In genomic region chr17:65886571-65886970, GRCm38 (mm10) we compare ENCODE assay signal across 8 mouse cellular contexts. TPM values are rescaled to one million over a fixed set of nuclear protein-coding genes. Genes with fewer than 3 reads are reported as not detected.
A peak's percentile ranks its signal among the peaks of the same experiment; 100 is the strongest.
DNase-seq lines count a peak whose midpoint lies in the region; ATAC-seq and TF ChIP-seq lines count a peak whose summit lies in the region.

No protein-coding gene starts in this region.

- peak overlapping the region; percentile 80 for H3K4me2 ChIP-seq in heart, embryonic 16.5 days (ENCODE audit: low read depth, low read length)
- H3K4me2 ChIP-seq in lung, postnatal 0 days (replicated peaks; ENCODE audit: low read depth, low read length) = peak overlapping the region; percentile 86; the same call in 1 of the 2 replicates

- no peaks in the 10 kb centered on the region for H3K9me3 ChIP-seq in heart, embryonic 16.5 days (replicated peaks; ENCODE audit: control insufficient read depth, low read length)
- H3K9me3 ChIP-seq in lung, postnatal 0 days (ENCODE audit: low read length) = no peaks in the 10 kb centered on the region

- H3K4me1 ChIP-seq in heart, embryonic 16.5 days (ENCODE audit: control insufficient read depth, insufficient read depth, low read length) = peaks cover 21% of the 10 kb centered on the region
- H3K4me1 ChIP-seq in lung, postnatal 0 days (ENCODE audit: insufficient read depth, low read depth, low read length) = peaks cover 8% of the 10 kb centered on the region

- no peak for ATAC-seq in heart, embryonic 16.5 days (replicated peaks; ENCODE audit: extremely low read depth, insufficient read depth, low FRiP score)
- ATAC-seq in lung, postnatal 0 days = no peak
- no peak for ATAC-seq in megakaryocyte-erythroid progenitor cell, adult 5-6 weeks (replicated peaks; ENCODE audit: low FRiP score, low TSS enrichment, poor library complexity, severe bottlenecking)

- no peak for TF ChIP-seq CTCF in lung, postnatal 0 days (IDR thresholded peaks at IDR 0.05)

- peak overlapping the region; percentile 74 for H3K9ac ChIP-seq in heart, embryonic 16.5 days (ENCODE audit: low read length)
- no peak overlapping the region for H3K9ac ChIP-seq in lung, postnatal 0 days (replicated peaks; ENCODE audit: low read depth)

- no peaks in the 10 kb centered on the region for H3K27me3 ChIP-seq in heart, embryonic 16.5 days (ENCODE audit: control insufficient read depth, insufficient read depth, low read length)
- no peaks in the 10 kb centered on the region for H3K27me3 ChIP-seq in lung, postnatal 0 days (replicated peaks; ENCODE audit: insufficient read depth, low read length)

- TF ChIP-seq EP300 in lung, postnatal 0 days (IDR thresholded peaks at IDR 0.05) = no peak

- no peaks in the 10 kb centered on the region for H3K36me3 ChIP-seq in heart, embryonic 16.5 days (ENCODE audit: control insufficient read depth, insufficient read depth)
- H3K36me3 ChIP-seq in lung, postnatal 0 days (ENCODE audit: insufficient read depth, low read length) = no peaks in the 10 kb centered on the region

- peak overlapping the region; percentile 96 for H3K4me3 ChIP-seq in heart, embryonic 16.5 days (ENCODE audit: low read length)
- no peak overlapping the region for H3K4me3 ChIP-seq in lung, postnatal 0 days (ENCODE audit: low read depth, low read length)

- peak overlapping the region; percentile 94 for H3K27ac ChIP-seq in heart, embryonic 16.5 days (ENCODE audit: low read length)
- H3K27ac ChIP-seq in lung, postnatal 0 days (ENCODE audit: low read length) = peak overlapping the region; percentile 96

- 52% methylated on average over 9 of the region's 9 CpGs for WGBS in heart, embryonic 16.5 days
- 41% methylated on average over 9 of the region's 9 CpGs for WGBS in lung, postnatal 0 days

- peak; percentile 24 for DNase-seq in gastrocnemius, adult 18-20 months (ENCODE audit: low spot score)
- no peak for DNase-seq in gastrocnemius, postnatal 36 days
- peak; percentile 29 for DNase-seq in Muller cell, postnatal 12 days (ENCODE audit: inconsistent ontology term)
- peak; percentile 60 for DNase-seq in lung, postnatal 0 days (ENCODE audit: low spot score)
- no peak for DNase-seq in right cerebral cortex, adult 18-20 months
- no peak for DNase-seq in ovary, adult 18-20 months (ENCODE audit: low spot score)

- intact Hi-C loops in gastrocnemius, postnatal 36 days (cut with DNase I) = no loop called here

RNA-seq across cellular contexts. Expression of gene Ralbp1, which starts 1.0 kb away (rescaled TPM):
- 10 to 100 TPM; 26.1 to 27.3 TPM for total RNA-seq in gastrocnemius, adult 18-20 months (2021)
- total RNA-seq in gastrocnemius, postnatal 36 days (2021) = 10 to 100 TPM; 18.6 to 20.6 TPM
- 53.7 and 54.8 TPM in 2 replicates for polyA plus RNA-seq in heart, embryonic 16.5 days (2015; fragmentation: Nextera tagmentation; extraction: Ambion mirVana)
- polyA plus RNA-seq in lung, postnatal 0 days (2015; fragmentation: Nextera tagmentation; extraction: Ambion mirVana) = 151 and 155 TPM in 2 replicates
- 37.8 and 38.0 TPM in 2 replicates for total RNA-seq in megakaryocyte-erythroid progenitor cell, adult 5-6 weeks (2014; fragmentation: Nextera tagmentation)
- total RNA-seq in megakaryocyte-erythroid progenitor cell, adult 5-6 weeks (2017) = 85.0 and 96.0 TPM in 2 replicates

Comparison
In these comparisons a context has a peak if more than half of its experiments do, and no peak if none do; other contexts are left out.
1. DNase-seq: peak in gastrocnemius, adult 18-20 months (single experiment), Muller cell, postnatal 12 days (single experiment) and lung, postnatal 0 days (single experiment); none in gastrocnemius, postnatal 36 days (0 of 2), right cerebral cortex, adult 18-20 months (single experiment) and ovary, adult 18-20 months (single experiment).